Mouse (Mus musculus): ENCODE data around the gene Hacl1.

Hacl1 gene

GRCm38 (mm10) chr14:31662555-31663211 lies 21.6 kb upstream of the Hacl1 start:
- peak; percentile 76 for DNase-seq (ENCODE audit: low spot score)

GRCm38 (mm10) chr14:31661671-31662554 lies 20.8 kb upstream of the Hacl1 start:
- peak; percentile 99 for DNase-seq (ENCODE audit: low spot score)

GRCm38 (mm10) chr14:31660312-31661093 lies 19.4 kb upstream of the Hacl1 start:
- DNase-seq (ENCODE audit: low spot score), result peak; percentile 56

GRCm38 (mm10) chr14:31659501-31660181 lies 18.6 kb upstream of the Hacl1 start:
- DNase-seq (ENCODE audit: low spot score), result peak; percentile 71

GRCm38 (mm10) chr14:31658126-31658680 lies 17.1 kb upstream of the Hacl1 start:
- DNase-seq (ENCODE audit: low spot score), result no peak

GRCm38 (mm10) chr14:31656857-31657645 lies 16.0 kb upstream of the Hacl1 start:
- DNase-seq (ENCODE audit: low spot score), result peak; percentile 83

GRCm38 (mm10) chr14:31656386-31656785 lies 15.3 kb upstream of the Hacl1 start:
- DNase-seq (ENCODE audit: low spot score), result no peak

- DNase-seq (ENCODE audit: low spot score), result no peak
These were observed 14.3 kb upstream of the Hacl1 start for GRCm38 (mm10) chr14:31655406-31655805.

- peak; percentile 75 for DNase-seq (ENCODE audit: low spot score)
These were observed 13.7 kb upstream of the Hacl1 start for GRCm38 (mm10) chr14:31654816-31655215.

GRCm38 (mm10) chr14:31653101-31653875 lies 12.2 kb upstream of the Hacl1 start:
- DNase-seq (ENCODE audit: low spot score), result no peak

GRCm38 (mm10) chr14:31652624-31653023 lies 11.5 kb upstream of the Hacl1 start:
- DNase-seq (ENCODE audit: low spot score), result no peak

- DNase-seq (ENCODE audit: low spot score), result no peak
These were observed 11.0 kb upstream of the Hacl1 start for GRCm38 (mm10) chr14:31652106-31652505.

GRCm38 (mm10) chr14:31651206-31651605 lies 10.1 kb upstream of the Hacl1 start:
- no peak for DNase-seq (ENCODE audit: low spot score)

GRCm38 (mm10) chr14:31650347-31650746 lies 9.3 kb upstream of the Hacl1 start:
- no peak for DNase-seq (ENCODE audit: low spot score)

GRCm38 (mm10) chr14:31647991-31648390 lies 6.9 kb upstream of the Hacl1 start:
- DNase-seq (ENCODE audit: low spot score), result no peak

GRCm38 (mm10) chr14:31645920-31646319 lies 4.8 kb upstream of the Hacl1 start:
- DNase-seq (ENCODE audit: low spot score), result peak; percentile 76

- peak; percentile 62 for DNase-seq (ENCODE audit: low spot score)
These were observed 4.0 kb upstream of the Hacl1 start for GRCm38 (mm10) chr14:31644931-31645547.

- DNase-seq (ENCODE audit: low spot score), result peak; percentile 92
These were observed 3.2 kb upstream of the Hacl1 start for GRCm38 (mm10) chr14:31644183-31644830.
